Mouse (Mus musculus): ENCODE results near the gene Fbxo4. TPM values are rescaled to one million over a fixed set of nuclear protein-coding genes. Genes with fewer than 3 reads are reported as not detected.
A peak's percentile ranks its signal among the peaks of the same experiment; 100 is the strongest.

Gene Fbxo4
- polyA plus RNA-seq, 1 experiment from 2014 or later: 15.2 TPM

DNA sequence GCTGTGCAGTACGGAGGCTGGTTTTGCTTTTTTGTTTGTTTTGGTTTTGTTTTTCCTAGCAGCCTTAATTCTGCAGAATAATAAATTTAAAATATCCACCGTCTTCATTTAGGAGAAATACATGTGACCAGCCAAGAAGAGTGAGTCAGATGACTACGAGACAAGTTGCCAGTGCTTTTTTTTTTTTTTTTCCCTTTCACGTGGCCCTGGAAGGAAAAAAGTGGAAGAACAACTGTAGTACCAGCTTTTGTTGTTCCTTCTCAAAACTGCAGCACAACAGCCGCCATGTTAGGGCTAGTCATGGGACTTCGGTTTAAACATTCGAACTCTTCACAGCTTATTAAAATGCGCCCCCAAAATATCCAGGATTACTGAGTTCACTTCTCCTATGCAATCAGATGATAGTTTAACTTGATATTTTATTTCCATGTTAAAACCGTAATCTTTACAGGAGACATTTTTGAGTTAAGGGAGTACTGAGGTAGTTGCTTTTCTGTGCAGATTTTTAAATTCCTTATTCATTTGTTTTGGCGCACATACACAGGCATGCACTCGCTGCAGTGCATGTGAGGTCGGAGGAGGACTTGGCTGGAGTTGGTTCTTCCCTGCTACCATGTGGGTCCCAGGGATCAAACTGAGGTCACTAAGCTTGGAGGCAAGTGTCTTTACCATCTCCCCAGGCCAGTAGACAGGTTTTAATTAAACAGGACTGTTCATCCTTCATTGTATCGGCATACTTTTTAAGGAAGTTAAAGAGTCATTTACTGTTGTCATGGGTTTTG is 45.5 kb upstream of the Fbxo4 start:
- no peak for ATAC-seq (ENCODE audit: insufficient number of reproducible peaks, insufficient read depth, low FRiP score, low read depth)
- Histone ChIP-seq H3K4me3 (ENCODE audit: control insufficient read depth in 1 of 2, insufficient read depth in 1 of 2, low read depth in 1 of 2, low read length in 2 of 2) (no peak overlapping the region), H3K36me3 (ENCODE audit: control insufficient read depth, insufficient read depth, low read length) (no peaks in the 10 kb centered on the region), H3K9me3 (ENCODE audit: control insufficient read depth, low read length) (no peaks in the 10 kb centered on the region), H3K4me2 (ENCODE audit: low read length) (peak overlapping the region; percentile 82), H3K9ac (ENCODE audit: low read length) (no peak overlapping the region), H3K4me1 (ENCODE audit: control insufficient read depth in 2 of 2, insufficient read depth in 2 of 2, low read length in 2 of 2) (peaks cover 11 to 13% of the 10 kb centered on the region in 2 experiments), H3K27ac (replicated peaks in 1 of 2; ENCODE audit: control insufficient read depth in 1 of 2, insufficient read depth in 1 of 2, low read depth in 2 of 2, low read length in 2 of 2) (peak overlapping the region in 1 of 2 experiments; percentile 99; a peak in 3 of 4 replicates), H3K27me3 (ENCODE audit: control insufficient read depth, insufficient read depth, low read length) (no peaks in the 10 kb centered on the region)
- 79% methylated on average over 13 of the region's 13 CpGs for WGBS

DNA sequence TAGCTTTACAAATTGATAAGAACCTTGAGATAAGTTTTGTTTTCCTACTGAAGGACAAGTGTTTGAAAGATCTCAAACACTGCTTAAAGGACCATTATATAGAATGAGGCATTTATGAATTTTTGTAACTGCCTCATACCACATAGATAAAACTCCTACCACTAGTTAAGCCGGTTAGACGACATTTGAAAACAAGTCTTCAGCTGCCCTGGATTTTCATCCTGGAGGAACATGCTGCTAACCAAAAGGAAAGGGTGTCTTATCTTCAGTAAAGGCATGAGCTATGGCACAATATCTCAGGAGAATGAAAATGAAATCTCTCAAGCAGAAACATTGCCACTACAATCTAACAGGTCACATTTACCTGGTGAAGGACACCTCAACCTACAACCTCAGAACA is 44.4 kb upstream of the Fbxo4 start:
- Histone ChIP-seq H3K27me3 (ENCODE audit: control insufficient read depth, insufficient read depth, low read length) (no peaks in the 10 kb centered on the region), H3K9me3 (ENCODE audit: control insufficient read depth, low read length) (no peaks in the 10 kb centered on the region), H3K27ac (replicated peaks in 1 of 2; ENCODE audit: control insufficient read depth in 1 of 2, insufficient read depth in 1 of 2, low read depth in 2 of 2, low read length in 2 of 2) (no peak overlapping the region), H3K4me1 (ENCODE audit: control insufficient read depth in 2 of 2, insufficient read depth in 2 of 2, low read length in 2 of 2) (peaks cover 11 to 13% of the 10 kb centered on the region in 2 experiments), H3K4me2 (ENCODE audit: low read length) (no peak overlapping the region), H3K4me3 (ENCODE audit: control insufficient read depth in 1 of 2, insufficient read depth in 1 of 2, low read depth in 1 of 2, low read length in 2 of 2) (no peak overlapping the region), H3K36me3 (ENCODE audit: control insufficient read depth, insufficient read depth, low read length) (no peaks in the 10 kb centered on the region), H3K9ac (ENCODE audit: low read length) (no peak overlapping the region)
- WGBS: 90% methylated on average over 2 of the region's 2 CpGs
- no peak for ATAC-seq (ENCODE audit: insufficient number of reproducible peaks, insufficient read depth, low FRiP score, low read depth)

DNA sequence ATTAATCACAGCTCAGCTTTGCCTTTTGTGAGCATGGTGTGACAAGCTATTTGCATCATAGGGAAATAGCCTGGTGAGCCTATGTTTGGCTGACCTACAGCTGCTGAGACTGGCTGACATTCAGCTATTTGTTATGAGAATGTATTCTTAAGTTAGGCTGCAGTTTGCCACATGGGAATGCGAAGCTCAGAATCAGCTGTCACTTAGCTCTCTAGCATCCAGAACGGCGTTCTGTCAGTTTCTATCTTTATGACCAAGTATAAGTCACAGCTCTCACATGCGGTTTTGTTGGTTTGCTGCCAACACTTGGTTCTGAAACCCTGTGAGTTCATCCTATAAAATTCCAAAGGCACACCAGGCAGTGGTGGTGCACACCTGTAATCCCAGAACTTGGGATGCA is 41.3 kb upstream of the Fbxo4 start:
- no peak overlapping the region for H3K4me2 ChIP-seq (ENCODE audit: low read length)
- peaks cover 6% of the 10 kb centered on the region in 2 experiments for H3K4me1 ChIP-seq (ENCODE audit: control insufficient read depth in 2 of 2, insufficient read depth in 2 of 2, low read length in 2 of 2)
- H3K9me3 ChIP-seq (ENCODE audit: control insufficient read depth, low read length): no peaks in the 10 kb centered on the region
- H3K9ac ChIP-seq (ENCODE audit: low read length): no peak overlapping the region
- no peak overlapping the region for H3K4me3 ChIP-seq (ENCODE audit: control insufficient read depth in 1 of 2, insufficient read depth in 1 of 2, low read depth in 1 of 2, low read length in 2 of 2)
- ATAC-seq (ENCODE audit: insufficient number of reproducible peaks, insufficient read depth, low FRiP score, low read depth): no peak
- 35% methylated on average over 4 of the region's 4 CpGs for WGBS
- no peaks in the 10 kb centered on the region for H3K27me3 ChIP-seq (ENCODE audit: control insufficient read depth, insufficient read depth, low read length)
- no peak overlapping the region for H3K27ac ChIP-seq (replicated peaks in 1 of 2; ENCODE audit: control insufficient read depth in 1 of 2, insufficient read depth in 1 of 2, low read depth in 2 of 2, low read length in 2 of 2)
- H3K36me3 ChIP-seq (ENCODE audit: control insufficient read depth, insufficient read depth, low read length): no peaks in the 10 kb centered on the region

DNA sequence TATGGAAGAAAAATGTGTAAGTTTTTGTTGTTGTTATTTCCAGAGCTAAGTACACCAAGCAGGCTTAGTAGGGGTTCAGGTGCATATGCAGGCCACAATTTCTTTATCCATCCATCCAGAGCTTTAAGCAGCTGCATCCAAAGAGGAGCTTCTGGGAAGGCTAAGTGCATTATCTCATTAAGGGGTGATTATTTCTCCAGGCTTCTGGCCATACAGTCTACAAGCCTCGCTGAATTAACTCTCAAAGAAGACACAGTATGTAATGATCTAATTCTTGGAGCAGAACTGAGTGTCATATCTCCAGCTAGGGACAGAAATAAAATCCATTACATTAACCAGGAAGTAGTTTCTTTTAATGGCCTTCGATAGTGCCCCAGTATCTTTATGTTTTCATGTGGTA is 34.5 kb upstream of the Fbxo4 start:
- Histone ChIP-seq H3K36me3 (ENCODE audit: control insufficient read depth, insufficient read depth, low read length) (no peaks in the 10 kb centered on the region), H3K9ac (ENCODE audit: low read length) (no peak overlapping the region), H3K9me3 (ENCODE audit: control insufficient read depth, low read length) (no peaks in the 10 kb centered on the region), H3K4me1 (ENCODE audit: control insufficient read depth in 2 of 2, insufficient read depth in 2 of 2, low read length in 2 of 2) (no peaks in the 10 kb centered on the region), H3K27me3 (ENCODE audit: control insufficient read depth, insufficient read depth, low read length) (no peaks in the 10 kb centered on the region), H3K4me3 (ENCODE audit: control insufficient read depth in 1 of 2, insufficient read depth in 1 of 2, low read depth in 1 of 2, low read length in 2 of 2) (no peak overlapping the region), H3K27ac (replicated peaks in 1 of 2; ENCODE audit: control insufficient read depth in 1 of 2, insufficient read depth in 1 of 2, low read depth in 2 of 2, low read length in 2 of 2) (no peak overlapping the region), H3K4me2 (ENCODE audit: low read length) (no peak overlapping the region)
- no peak for ATAC-seq (ENCODE audit: insufficient number of reproducible peaks, insufficient read depth, low FRiP score, low read depth)
- WGBS: 46% methylated on average over 2 of the region's 2 CpGs

DNA sequence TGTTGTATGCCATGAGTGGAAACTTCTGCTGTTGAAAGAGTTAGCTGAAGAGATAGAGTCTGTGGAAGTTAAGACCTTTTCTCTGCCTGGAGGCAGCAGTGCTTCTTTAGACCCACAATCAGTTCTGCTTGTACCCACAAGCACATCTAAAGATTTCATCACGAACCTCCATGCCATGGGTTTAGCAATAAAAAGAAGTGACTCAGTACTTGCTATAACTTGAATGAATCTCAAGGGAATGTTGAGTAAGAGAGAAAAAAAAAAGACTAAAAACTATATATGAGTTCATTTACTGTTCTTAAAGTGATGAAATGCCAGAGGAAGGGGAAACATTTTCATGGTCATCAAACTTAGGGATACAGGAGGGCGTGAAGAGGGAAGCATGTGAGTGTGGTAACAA is 21.2 kb upstream of the Fbxo4 start:
- Histone ChIP-seq H3K27ac (replicated peaks in 1 of 2; ENCODE audit: control insufficient read depth in 1 of 2, insufficient read depth in 1 of 2, low read depth in 2 of 2, low read length in 2 of 2) (no peak overlapping the region), H3K27me3 (ENCODE audit: control insufficient read depth, insufficient read depth, low read length) (no peaks in the 10 kb centered on the region), H3K9ac (ENCODE audit: low read length) (no peak overlapping the region), H3K4me2 (ENCODE audit: low read length) (no peak overlapping the region), H3K9me3 (ENCODE audit: control insufficient read depth, low read length) (peaks cover 8% of the 10 kb centered on the region; the same call in 1 of the 2 replicates), H3K36me3 (ENCODE audit: control insufficient read depth, insufficient read depth, low read length) (no peaks in the 10 kb centered on the region), H3K4me1 (ENCODE audit: control insufficient read depth in 2 of 2, insufficient read depth in 2 of 2, low read length in 2 of 2) (0 out of 4 replicates have a peak, but pooled peaks cover 0 to 3% of the 10 kb centered on the region in 2 experiments), H3K4me3 (ENCODE audit: control insufficient read depth in 1 of 2, insufficient read depth in 1 of 2, low read depth in 1 of 2, low read length in 2 of 2) (no peak overlapping the region)
- no peak for ATAC-seq (ENCODE audit: insufficient number of reproducible peaks, insufficient read depth, low FRiP score, low read depth)
- 69% methylated on average over 2 of the region's 2 CpGs for WGBS

DNA sequence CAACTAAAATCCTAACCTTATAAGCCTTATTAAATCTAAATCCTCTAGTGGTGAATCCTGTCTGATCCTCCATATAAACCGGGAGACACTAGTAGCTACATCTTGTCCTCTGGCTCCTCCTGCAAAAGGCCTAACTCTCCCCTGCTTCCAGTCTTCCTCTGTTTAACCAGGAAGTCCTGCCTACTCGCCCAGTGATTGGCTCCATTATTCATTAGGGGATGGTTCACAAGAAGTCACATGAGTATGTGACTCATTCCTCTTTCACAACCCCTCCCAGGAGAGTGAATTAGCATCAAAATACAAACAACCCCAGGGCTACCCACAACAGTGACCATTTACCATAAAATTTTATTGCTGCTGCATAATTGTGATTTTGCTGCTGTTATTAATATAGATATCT is 19.8 kb upstream of the Fbxo4 start:
- no peak overlapping the region for H3K4me3 ChIP-seq (ENCODE audit: control insufficient read depth in 1 of 2, insufficient read depth in 1 of 2, low read depth in 1 of 2, low read length in 2 of 2)
- H3K27me3 ChIP-seq (ENCODE audit: control insufficient read depth, insufficient read depth, low read length): no peaks in the 10 kb centered on the region
- WGBS: 57% methylated on average over 2 of the region's 2 CpGs
- H3K9ac ChIP-seq (ENCODE audit: low read length): no peak overlapping the region
- no peak overlapping the region for H3K27ac ChIP-seq (replicated peaks in 1 of 2; ENCODE audit: control insufficient read depth in 1 of 2, insufficient read depth in 1 of 2, low read depth in 2 of 2, low read length in 2 of 2)
- no peaks in the 10 kb centered on the region for H3K36me3 ChIP-seq (ENCODE audit: control insufficient read depth, insufficient read depth, low read length)
- no peak overlapping the region for H3K4me2 ChIP-seq (ENCODE audit: low read length)
- no peaks in the 10 kb centered on the region for H3K9me3 ChIP-seq (ENCODE audit: control insufficient read depth, low read length)
- ATAC-seq (ENCODE audit: insufficient number of reproducible peaks, insufficient read depth, low FRiP score, low read depth): no peak
- H3K4me1 ChIP-seq (ENCODE audit: control insufficient read depth in 2 of 2, insufficient read depth in 2 of 2, low read length in 2 of 2): peaks cover 0 to 8% of the 10 kb centered on the region in 2 experiments; a peak in 2 of 4 replicates

DNA sequence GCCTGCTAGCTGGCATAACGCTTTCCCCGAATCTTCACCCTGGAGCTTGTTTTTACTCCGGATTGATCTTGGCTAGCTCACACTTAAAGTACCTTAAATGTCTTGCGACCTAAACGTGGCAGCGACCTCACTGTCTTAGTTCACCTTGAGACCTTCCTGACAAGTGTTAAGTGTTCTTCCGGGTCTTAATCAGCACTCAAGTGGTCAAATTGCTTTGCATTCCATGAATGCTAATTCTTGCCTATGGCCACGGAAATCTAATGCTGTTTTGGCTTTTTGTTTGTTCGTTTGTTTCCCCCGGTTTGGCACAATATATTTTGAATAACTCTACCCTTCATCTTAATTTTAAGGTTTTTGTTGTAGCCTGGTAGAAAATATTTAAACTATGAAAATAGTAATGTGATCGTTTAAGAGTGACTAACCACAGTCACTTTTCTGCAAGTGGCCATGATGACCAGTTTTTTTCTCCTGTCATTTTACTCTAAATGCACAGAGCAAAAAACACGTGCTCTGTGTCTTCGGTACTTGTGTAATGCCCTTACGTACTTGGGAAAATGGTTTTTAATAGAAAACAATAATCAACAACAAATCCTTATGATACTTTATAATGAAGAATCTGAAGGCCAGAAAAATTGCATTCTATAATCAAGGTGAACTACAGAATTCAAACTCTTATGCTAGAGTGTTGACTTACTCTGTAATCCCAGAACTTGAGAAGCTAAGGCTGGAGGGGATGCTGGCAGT is 17.1 kb upstream of the Fbxo4 start:
- 18% methylated on average over 14 of the region's 14 CpGs for WGBS

More for the DNA sequence above, 17.1 kb upstream of the Fbxo4 start:
- H3K27ac ChIP-seq (replicated peaks in 1 of 2; ENCODE audit: control insufficient read depth in 1 of 2, insufficient read depth in 1 of 2, low read depth in 2 of 2, low read length in 2 of 2): peak overlapping the region; percentile 94 to 98
- peak overlapping the region; percentile 83 for H3K4me2 ChIP-seq (ENCODE audit: low read length)
- H3K4me1 ChIP-seq (ENCODE audit: control insufficient read depth in 2 of 2, insufficient read depth in 2 of 2, low read length in 2 of 2): peaks cover 0 to 15% of the 10 kb centered on the region in 2 experiments; a peak in 2 of 4 replicates
- peak overlapping the region; percentile 43 to 79 for H3K4me3 ChIP-seq (ENCODE audit: control insufficient read depth in 1 of 2, insufficient read depth in 1 of 2, low read depth in 1 of 2, low read length in 2 of 2)
- H3K9me3 ChIP-seq (ENCODE audit: control insufficient read depth, low read length): no peaks in the 10 kb centered on the region
- no peak for ATAC-seq (ENCODE audit: insufficient number of reproducible peaks, insufficient read depth, low FRiP score, low read depth)
- peak overlapping the region; percentile 82 for H3K9ac ChIP-seq (ENCODE audit: low read length)
- H3K36me3 ChIP-seq (ENCODE audit: control insufficient read depth, insufficient read depth, low read length): peaks cover 8% of the 10 kb centered on the region
- H3K27me3 ChIP-seq (ENCODE audit: control insufficient read depth, insufficient read depth, low read length): no peaks in the 10 kb centered on the region
